Mouse (Mus musculus) gastrocnemius, postnatal 10 days (tissue): ENCODE measurements around the gene Hoxb4. TPM values are rescaled to one million over a fixed set of nuclear protein-coding genes. Genes with fewer than 3 reads are reported as not detected.

Experiments used
- DNase-seq: peaks from one replicate; pipeline ENCODE4 v3.0.0; 2021; ENCODE audit warnings: mixed read lengths
- total RNA-seq, 2 experiments: library from RNA; stranded (reverse); gene quantifications; 2 replicates each; pipeline ENCODE4 v1.2.3; 2021

Hoxb4 gene
- total RNA-seq, 2 experiments from 2014 or later, result 0.45 to 1.1 TPM

DNA sequence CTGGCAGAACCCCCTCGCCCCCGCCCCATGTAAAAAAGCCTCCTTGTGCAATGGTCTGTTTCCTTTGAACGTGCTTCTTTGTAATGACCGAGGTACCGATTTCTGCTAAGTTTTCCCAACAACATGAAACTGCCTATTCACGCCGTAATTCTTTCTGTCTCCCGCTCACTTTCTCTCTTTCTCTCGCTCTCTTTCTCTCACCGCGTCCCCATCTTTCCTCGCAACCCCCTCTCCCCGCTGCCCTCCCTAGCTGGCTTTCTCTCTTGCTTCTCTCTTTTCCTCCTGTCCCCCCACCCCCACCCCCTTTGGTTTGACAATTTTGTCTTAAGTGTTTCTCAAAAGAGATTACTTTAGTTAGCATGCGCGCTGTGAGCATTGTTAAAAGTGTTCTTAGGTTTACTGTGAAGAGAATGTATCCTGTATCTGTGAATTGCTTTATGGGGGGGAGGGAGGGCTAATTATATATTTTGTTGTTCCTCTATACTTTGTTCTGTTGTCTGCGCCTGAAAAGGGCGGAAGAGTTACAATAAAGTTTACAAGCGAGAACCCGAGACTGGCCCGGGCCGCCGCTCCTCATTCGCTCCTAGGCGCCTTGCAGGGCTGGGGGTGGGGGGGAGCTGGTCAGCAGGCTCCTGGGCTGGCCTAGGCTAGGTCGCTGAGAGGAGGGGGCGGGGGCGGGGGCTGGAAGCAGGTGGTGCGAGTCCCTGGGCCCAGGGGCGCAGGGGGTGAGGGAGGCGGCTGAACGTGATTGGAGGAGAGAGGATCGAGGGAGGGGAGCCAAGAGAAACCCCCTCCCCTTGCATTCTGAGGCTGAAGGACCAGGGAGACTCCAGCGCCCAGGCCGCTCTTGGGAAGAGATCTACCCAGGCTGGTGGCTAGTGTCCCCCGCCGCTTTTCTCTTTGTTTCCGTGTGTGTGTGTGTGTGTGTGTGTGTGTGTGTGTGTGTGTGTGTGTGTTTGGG is 33.0 kb upstream of the Hoxb4 start:
- no peak for DNase-seq

DNA sequence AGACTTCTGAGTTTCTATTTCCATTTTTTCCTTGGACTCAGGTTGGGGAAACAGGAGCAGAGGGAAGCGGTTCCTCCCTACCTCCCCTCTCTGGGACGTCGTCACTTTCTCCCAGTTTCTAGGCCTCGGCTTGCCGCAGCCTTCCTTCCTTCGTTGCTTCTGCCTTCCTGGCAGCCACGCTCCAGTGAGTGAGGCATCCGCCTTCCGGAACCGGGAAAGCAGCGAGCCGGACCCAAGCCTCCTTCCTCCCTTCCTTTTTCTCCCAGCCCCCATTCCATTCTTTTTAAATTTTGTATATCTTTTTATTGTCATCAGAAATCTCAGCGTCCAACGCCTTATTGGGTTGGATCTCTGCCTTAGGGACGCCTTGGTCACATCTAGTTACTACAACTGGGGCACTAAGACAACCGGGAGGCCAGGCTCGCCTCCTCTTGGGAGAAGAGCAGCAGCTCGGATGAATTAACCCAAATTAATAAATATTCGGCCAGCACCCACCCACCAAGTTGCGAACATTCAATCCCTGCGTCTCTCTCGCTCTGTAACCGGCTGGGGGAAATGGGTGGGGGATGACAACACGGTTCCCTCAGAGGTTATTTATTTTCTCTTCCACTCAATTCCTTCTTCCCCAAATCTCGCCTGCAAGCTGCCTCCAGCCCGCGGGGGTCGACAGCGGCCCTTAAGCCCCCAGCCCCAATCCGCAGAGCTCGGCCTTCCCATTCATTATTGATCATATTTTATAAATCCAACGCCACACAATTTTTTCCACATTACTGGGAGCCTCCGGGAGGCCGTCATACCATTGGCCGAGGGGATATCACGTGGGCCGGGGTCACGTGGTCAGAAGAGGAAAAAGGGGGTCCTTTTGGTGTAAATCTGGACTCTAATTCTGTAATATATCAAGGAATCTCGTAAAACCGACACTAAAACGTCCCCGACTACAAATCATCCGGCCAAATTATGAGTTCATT is 32.0 kb upstream of the Hoxb4 start, which contains the start of gene Hoxb7:
Gene Hoxb7 (plus strand): TSS at position 853 of the 968 bp plus-strand sequence.
- no peak for DNase-seq

DNA sequence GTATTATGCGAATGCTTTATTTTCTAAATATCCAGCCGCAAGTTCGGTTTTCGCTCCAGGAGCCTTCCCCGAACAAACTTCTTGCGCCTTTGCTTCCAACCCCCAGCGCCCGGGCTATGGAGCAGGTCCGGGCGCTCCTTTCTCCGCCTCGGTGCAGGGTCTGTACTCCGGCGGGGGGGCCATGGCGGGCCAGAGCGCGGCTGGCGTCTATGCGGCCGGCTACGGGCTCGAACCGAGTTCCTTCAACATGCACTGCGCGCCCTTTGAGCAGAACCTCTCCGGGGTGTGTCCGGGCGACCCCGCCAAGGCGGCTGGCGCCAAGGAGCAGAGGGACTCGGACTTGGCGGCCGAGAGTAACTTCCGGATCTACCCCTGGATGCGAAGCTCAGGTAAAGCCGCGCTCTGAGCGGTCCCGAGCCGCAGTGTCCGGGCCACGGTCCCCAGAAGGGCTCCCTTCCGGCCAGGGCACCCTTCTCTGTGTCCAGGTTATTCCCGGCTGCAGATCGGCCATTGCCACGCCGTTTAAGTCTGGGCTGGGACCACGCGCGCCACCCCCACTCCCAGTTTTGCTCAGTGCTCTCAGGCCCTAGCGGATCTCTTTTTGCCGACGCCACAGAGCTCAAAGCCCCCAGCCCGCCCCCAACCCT is 31.2 kb upstream of the Hoxb4 start:
- no peak for DNase-seq

DNA sequence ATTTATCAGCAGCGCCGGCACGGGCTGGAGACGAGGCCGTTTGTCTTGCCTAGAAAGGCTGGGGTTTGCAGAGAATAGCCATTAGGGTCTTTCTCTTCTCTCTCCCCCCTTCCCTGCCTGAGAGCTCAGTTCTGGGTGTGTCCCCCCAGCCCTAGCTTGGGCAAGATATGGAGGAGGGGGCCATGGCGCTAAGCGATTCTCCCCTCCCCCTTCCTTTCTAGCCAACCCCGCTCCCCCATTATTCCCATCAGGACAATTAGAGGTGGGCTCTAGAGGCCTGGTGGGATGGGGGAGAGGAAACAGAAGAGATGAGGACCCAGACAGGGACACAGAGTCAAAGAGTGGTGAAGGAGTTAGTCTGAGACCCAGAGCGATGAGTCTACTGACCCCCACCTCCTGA is 30.7 kb upstream of the Hoxb4 start:
- no peak for DNase-seq

DNA sequence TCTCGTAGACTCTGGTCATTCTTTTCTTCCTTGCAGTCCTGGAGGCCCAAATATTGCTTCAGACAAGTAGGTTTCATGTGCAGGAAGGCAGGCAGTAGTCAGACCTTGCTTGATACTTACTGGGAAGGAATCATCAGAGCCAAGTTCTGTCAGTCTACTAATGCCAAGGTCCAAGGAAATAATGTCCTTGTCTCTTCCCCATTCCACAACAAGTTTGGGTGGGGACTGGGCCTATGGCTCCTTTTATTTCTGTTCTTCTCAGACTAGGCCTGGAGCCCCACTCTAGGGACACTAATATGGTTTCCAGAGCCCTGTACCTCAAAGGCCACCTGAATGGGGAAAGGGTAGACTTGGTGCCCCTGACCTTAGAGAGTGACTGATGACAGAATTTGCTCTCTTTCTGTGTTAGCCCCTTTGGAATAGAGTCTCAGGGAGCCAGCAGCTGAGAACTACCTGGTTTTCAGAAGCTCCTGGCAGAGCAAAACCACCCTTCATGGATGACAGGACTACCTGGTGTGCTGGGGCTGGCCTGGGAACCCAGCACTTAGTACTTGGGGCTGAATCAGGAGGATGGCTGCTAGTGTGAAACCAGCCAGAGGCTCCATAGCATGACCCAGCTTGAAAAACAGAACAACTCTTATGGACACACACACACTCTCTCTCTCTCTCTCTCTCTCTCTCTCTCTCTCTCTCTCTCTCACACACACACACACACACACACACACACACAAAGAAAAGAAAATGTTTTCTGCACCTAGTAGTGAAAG is 29.4 kb upstream of the Hoxb4 start:
- DNase-seq, result no peak

DNA sequence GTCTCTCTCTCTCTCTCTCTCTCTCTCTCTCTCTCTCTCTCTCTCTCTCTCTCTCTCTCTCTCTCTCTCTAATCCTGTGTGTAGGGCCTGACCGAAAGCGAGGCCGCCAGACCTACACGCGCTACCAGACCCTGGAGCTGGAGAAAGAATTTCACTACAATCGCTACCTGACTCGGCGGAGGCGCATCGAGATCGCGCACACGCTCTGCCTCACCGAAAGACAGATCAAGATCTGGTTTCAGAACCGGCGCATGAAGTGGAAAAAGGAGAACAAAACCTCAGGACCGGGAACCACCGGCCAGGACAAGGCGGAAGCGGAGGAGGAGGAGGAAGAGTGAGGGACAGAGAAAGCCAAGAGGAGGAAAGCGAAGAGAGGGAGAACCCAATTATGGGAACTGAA is 28.8 kb upstream of the Hoxb4 start:
- DNase-seq, result no peak

DNA sequence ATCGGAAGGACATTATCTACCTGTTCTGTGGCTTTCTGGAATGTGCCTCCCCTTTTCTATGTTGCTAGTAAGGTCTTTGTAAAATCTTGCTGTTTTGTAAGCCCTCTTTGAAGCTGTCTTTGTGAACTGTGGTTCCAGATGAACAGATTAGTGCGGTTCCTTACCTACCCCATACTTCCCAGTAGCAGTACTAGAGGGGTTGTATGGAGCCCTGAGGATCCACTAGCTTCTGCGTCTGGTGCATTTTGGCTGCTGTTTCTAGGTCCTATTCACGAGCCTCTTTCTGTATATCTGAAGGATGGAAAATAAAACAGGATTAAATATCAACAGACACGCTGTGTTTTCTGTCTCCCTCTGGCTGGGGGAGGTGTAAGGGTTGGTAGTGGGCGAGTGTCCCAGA is 28.2 kb upstream of the Hoxb4 start:
- no peak for DNase-seq

DNA sequence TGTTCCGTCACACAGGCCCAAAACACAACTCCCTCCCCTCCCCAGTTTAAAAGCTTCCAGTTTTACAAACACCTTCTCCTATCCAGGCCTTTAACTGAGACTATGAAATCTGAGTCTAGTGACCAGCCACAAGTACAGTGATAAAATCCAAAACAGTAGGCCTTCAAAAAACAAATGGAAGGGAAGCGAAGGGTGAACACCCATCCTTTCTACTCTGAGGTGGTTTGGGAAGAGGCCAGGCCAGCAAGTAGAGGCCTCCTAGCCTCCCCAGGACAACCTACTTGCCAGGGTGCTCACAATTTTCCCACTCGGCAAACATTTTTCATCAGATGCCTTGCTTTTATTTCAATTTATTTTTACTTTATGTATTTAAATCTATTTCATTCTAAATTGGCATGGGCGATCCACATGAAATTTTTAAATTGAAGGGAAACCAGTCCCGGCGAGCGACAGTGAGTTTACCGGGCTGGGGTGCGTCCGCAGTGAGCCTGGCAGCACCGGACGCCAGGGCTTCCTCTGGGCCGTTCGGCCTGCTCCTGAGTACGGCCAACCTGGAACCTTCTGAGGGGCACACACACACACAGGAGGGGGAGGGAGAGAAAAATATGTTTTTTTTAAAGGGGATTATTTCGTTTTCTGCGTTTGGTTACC is 27.2 kb upstream of the Hoxb4 start:
- DNase-seq, result no peak

DNA sequence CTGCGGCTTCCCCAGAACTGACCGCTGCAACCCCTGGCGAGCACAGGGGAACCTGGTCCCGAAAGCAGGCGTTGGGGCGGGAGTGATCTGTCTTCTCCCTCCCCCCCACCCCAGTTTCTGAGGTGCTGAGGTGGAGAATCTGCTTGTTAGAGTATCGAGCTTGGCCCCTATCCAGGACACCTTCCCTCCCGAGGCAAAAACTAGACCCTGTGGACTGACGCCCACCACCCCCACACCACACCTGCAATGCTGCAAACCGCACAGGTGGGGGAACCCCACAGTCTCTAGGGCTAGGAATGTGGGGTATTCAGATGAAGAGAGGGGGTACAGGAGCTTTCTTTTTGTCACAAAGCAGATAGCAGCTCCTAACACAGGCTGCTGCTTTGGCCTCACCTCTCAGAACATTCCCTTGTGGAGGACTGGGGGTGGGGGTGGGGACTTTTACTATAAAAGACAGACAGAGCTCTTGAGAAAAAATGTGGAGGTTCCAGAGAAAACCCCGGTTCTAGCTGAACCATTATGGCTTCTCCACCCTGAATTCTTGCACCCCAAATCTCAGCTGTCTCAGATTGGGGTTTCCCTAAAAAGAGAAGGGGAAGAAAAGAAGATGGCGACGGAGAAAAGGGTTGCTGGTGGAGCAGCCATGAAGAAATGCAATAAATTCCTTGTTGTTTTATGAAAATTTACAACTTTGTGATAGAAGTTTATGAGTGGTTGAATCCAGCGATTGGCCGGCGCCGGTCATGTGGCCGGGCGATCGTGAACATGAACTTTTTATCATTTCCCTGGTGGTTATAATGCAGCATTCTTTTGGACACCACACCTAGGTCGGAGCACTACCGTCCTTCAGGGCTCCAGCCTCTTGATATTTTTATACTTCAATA is 26.1 kb upstream of the Hoxb4 start, which contains the start of gene Hoxb6:
Gene Hoxb6 (plus strand): TSS at position 796 of the 884 bp plus-strand sequence.
- DNase-seq, result no peak

DNA sequence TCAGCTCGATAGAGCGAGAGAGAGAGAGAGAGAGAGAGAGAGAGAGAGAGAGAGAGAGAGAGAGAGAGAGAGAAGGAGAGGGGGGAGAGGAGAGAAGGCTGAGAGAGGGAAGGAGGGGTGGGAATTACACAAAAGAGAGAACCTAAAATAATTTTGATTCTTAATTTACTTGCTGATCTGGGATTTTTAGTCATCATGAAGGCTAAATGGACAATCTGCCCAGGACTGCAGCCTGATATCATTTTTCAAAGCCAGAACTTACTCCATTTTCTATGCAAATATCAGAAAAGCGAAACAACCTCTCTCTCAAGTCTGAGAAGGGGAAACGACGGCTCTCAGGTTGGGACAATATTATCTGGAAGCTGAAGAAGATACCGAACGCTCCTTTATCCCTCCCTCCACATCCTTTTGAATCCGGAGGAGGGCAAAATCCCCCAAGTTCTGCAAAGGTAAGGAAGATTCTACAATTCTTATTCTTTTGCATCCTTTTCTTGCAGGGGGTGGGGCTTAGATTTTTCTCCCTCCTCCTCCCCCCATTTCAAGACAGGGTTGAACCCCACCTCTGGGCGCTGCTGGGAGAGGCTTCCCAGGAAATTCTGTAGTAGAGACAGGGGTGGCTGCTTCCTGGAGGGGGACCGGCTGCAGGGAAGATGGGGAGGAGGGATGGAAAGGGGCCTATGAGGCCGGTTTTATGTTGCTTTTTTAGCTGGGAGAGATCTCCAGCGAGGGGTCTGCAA is 25.3 kb upstream of the Hoxb4 start:
- no peak for DNase-seq

DNA sequence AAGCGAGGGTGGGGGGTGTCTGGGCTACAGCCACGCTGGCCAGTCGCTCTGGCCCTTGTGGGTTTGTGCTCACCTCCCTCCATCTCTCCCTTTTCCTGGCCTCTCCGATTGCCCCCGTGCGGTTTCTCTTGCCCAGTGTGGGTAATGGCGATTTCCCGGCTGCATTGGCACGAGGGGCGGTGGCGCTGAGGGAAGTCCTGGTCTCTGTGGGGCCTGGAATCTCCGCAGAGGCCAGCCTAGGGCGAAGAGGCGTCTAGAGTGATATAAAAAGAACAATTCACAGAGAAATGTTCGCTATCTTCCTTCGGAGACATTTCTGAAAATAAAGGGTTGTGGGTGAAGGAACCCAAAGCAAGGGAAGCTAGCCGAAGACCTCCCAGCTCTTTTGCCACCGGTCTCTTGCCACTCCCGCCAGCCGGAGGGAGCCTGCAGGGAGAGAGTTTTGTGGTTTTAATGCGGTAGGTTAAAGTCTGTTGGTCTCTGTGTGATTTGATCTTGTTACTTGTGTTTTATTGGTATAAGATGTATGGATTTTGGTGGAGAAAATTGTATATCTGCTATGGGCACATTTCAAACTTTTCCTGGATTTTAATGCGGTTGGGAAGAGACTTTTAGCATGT is 24.7 kb upstream of the Hoxb4 start:
- no peak for DNase-seq

DNA sequence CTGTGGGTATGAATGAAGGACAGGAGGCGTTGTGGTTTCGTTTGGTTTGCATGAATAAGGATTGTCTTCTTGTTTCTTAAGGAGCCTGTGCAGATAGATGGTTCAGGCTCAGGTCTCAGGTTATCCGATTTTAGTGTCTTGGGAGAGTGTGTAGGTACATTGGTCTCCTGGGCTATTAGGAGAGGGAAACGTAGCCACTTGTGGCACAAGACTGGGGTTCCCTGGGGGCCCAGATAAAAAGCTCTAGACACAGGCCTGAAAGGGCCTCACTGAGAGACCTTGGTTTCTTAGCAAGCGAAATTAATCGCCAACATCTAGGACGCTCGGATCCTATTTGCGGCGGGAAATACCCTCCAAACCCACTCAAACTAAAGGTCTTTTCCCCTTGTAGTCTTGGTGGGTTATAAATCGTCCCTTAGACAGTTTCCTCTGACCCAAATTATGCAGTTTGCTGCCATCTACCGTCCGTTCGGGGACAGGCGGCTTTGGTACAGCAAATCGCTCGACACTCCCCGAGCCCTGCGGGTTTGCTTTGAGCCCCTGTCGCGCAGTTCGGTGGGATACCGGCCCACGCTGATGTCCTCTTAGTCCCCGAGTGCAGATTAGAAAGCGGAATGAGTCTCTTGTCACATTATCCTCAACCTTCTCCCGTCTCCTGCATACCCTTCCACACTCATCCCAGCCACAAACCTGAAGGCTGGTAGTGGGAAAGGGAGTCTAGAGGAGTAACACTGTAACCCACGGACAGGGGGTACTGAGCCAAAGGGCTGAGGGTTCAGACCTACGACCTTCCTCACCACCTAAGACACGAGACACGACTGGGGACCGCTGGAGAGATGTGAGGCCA is 23.6 kb upstream of the Hoxb4 start:
- DNase-seq, result peak; percentile 72

DNA sequence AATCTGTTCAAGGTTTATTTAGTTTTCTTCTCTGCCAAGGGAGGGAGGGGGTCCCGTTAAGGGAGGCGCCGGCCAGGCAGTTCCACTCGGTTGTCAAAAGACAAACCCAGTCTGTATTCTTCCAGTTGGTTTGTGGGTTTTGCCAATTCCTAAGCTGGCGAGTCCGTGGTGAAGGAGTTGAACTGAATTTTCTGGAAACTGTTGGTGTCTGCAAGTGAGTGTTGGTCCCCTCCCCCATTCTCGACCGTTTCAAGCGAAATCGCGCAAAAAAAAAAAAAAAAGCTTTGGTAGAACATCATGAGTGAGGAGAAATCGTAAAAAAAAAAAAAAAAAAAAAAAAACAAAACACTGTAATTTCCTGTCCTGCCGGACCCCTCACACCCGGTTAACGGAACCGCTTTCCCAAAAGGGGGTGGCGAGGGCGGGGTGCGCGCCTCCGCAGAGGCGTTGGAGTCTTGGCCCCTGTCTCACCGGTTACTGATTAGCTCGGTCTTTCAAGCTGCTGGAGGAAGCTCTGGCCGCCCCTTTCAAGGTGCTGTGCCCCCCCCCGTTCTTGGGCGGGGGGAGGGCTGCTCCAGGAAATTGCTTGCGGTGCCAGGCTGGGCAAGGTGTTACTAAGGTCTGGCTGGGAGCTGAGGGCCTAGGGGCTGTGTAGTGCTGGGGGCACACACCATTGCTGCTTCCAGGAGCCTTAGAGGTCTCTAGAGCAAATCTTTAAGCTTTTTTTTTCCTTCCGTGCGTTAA is 22.8 kb upstream of the Hoxb4 start:
- DNase-seq, result no peak

DNA sequence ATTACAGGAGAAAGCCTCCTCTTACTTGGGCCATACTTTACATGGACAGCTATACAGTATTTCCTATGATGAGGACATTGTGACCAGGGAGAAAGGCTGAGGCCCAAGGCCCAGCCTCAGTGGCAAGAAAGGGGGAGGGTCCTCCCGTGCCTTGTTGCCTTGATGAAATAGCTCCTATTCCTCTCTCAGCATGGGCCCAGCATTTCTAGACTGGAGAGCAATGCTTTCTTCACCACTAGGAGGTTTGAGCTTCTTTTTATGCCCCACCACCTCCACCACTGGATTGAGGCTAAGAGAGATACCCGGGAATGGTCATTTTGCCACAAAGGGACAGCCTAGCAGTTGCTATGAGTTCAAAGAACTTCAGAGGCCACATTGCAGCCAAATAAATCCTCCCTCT is 21.1 kb upstream of the Hoxb4 start:
- no peak for DNase-seq

DNA sequence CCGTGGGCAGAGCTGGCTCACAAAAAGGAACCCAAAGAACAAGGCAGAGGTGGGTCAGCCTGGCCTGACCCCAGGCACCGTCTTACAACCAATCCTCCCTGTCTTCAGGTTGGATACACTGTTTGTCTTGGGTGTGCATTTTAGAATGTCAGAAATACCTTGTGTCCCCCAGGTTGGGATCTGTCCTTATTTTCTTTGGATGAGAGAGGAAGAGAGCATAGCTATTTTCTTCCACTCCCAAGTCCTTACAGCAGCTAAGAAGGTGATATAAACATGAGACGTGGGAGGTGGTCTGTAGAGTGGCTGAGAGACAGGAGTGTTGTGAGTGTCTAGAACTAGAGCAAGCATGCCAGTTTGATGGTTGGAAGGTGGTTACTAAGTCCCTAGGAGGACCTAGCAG is 20.6 kb upstream of the Hoxb4 start:
- no peak for DNase-seq

DNA sequence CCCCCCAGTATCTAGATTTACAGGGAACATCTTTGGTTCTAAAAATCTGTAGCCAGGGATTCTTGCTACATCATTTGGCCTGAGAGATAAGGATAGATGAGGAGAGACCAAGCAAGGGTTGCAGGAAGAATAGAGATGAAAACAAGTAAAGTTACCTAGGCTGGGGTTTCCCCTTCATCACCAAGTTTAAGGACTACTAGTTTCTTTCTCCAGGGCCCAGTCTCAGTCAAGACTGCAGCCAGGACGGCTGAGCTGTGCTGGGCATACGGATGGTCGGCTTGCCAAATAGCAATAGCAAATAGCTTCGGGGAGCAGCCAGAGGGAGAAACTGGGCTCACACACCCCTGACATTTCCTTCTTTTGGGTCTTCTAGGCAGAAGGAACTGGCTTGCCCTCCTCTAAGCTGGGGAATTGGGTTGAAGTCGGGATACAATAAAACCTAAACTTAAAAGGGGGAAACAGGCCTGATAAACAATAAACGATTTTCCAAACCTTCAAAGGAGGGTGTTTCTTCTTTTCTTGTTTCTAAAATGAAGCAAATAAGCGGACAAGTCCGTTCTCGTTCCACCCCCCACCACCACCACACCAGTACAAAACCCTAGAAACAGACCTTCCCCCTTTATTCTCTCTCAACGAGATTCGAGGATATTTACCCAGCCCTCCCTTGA is 20.0 kb upstream of the Hoxb4 start:
- DNase-seq, result no peak
